Mouse (Mus musculus): Measurements from ENCODE around the gene Fgfr2.

GRCm38 (mm10) chr7:132458493-132458892, 664.7 kb downstream of the Fgfr2 start:
- no peak for TF ChIP-seq ZC3H11A (IDR thresholded peaks at IDR 0.05; ENCODE audit: borderline replicate concordance, low read depth, low read length)
- no peak for TF ChIP-seq CHD2 (IDR thresholded peaks at IDR 0.05; ENCODE audit: low read depth, low read length)
- TF ChIP-seq MAFK (IDR thresholded peaks at IDR 0.05; ENCODE audit: insufficient read depth, low read depth, low read length), result no peak
- no peak for TF ChIP-seq HCFC1 (IDR thresholded peaks at IDR 0.05; ENCODE audit: borderline replicate concordance, insufficient read depth, low read length)
- TF ChIP-seq ZNF384 (IDR thresholded peaks at IDR 0.05; ENCODE audit: low read depth, low read length), result no peak
